Comparison of ENCODE assay signal across 14 mouse cellular contexts in the genomic region with DNA sequence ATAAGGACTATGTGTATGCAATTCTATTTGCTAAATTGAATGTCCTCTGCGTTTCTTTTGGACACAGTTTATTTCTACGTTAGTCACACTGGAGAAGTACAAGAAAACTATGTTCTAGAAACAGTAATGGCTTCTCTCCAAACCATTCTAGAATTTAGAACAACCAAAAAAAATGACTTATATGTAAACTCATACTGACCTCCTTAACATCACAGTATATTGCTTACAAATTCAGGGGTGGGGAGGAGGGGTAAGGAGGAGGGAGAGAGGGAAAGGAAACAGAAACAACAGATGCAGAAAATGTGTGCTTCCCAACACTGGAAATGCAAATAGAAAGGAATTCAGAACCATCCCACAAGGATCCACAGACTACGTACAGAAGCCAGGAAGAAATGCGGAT.
"Had no signal": no experiment of that assay in that cellular context is flagged by ENCODE, and none has a peak within 500 bp of the region (broad histone marks: within the 10 kb centered on the region; RNA-seq: fewer than 3 reads in every experiment).

No protein-coding gene starts in this region.

- H3K27me3 ChIP-seq: limb, embryonic 12.5 days; liver, embryonic 13.5 days; neural tube, embryonic 15.5 days had no signal

- H3K4me2 ChIP-seq: limb, embryonic 12.5 days; liver, embryonic 13.5 days; neural tube, embryonic 15.5 days had no signal

- DNase-seq: kidney, adult 9 months; kidney, postnatal 10 days; liver; liver, embryonic 13.5 days; liver, postnatal 0 days; lung, postnatal 14 days; midbrain, embryonic 14.5 days; right cerebral cortex, adult 18-20 months; right cerebral cortex, postnatal 25 days; thymus, postnatal 4 days had no signal

- H3K27ac ChIP-seq: limb, embryonic 12.5 days; liver, embryonic 13.5 days; neural tube, embryonic 15.5 days; stomach, postnatal 0 days had no signal

- H3K36me3 ChIP-seq: limb, embryonic 12.5 days; liver, embryonic 13.5 days; neural tube, embryonic 15.5 days had no signal

- ATAC-seq: liver, postnatal 0 days had no signal

- H3K4me3 ChIP-seq: limb, embryonic 12.5 days; liver, embryonic 13.5 days; myocyte; neural tube, embryonic 15.5 days had no signal

- H3K9ac ChIP-seq: liver, embryonic 13.5 days; liver, postnatal 0 days; neural tube, embryonic 15.5 days had no signal

- H3K9me3 ChIP-seq: limb, embryonic 12.5 days; liver, embryonic 13.5 days; neural tube, embryonic 15.5 days had no signal
